ENCODE assay signal across 8 mouse cellular contexts in the genomic region with DNA sequence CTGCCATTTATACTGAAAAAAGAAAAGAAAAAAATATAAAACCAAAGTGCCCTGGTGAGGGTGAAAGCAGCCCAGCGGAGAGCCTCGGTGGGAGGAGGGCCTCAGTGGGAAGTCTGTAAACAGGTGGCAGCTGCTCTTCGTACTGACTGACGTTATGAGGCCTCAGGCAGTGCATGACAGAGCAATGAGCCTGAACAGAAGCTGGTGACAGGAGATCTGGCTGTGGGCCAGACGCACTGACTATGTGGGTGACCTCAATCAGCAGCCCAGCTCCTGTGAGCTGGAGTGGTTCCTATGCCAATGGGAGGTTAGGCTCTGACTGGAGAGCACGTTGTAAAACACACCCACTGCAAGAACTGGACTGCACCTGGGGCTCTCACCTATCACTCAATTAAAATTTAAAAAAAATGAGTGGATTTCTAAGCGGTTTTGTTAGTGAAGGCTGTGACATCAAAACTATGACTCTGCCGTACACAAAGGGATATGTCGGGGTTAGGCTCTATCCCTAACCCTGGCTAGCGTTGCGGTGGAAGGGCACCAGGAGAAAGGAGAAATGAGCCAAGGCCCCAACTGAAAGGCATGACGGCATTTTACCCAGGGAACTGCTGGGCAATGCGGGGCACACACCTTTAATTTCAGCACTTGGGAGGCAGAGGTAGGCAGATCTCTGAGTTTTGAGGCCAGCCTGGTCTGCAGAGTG. TPM values are rescaled to one million over a fixed set of nuclear protein-coding genes. Genes with fewer than 3 reads are reported as not detected.
DNase-seq lines count a peak whose midpoint lies in the region; ATAC-seq and TF ChIP-seq lines count a peak whose summit lies in the region.

No protein-coding gene starts in this region.

- H3K4me1 ChIP-seq in cerebellum, adult 2 months (ENCODE audit: control insufficient read depth, insufficient read depth, low read length): no peaks in the 10 kb centered on the region
- no peaks in the 10 kb centered on the region for H3K4me1 ChIP-seq in intestine, postnatal 0 days (replicated peaks; ENCODE audit: control insufficient read depth, insufficient read depth, low read length)
- H3K4me1 ChIP-seq in liver, embryonic 15.5 days (replicated peaks): peaks cover 11% of the 10 kb centered on the region

- WGBS in cerebellum, adult 2 months: 38% methylated on average over 13 of the region's 13 CpGs
- WGBS in intestine, postnatal 0 days: 53% methylated on average over 13 of the region's 13 CpGs
- 53% methylated on average over 13 of the region's 13 CpGs for WGBS in liver, embryonic 15.5 days (ENCODE audit: insufficient replicate concordance)

- H3K27ac ChIP-seq in cerebellum, adult 2 months (ENCODE audit: insufficient read depth, low read length): no peak overlapping the region
- no peak overlapping the region for H3K27ac ChIP-seq in intestine, postnatal 0 days (ENCODE audit: low read depth, low read length)
- H3K27ac ChIP-seq in liver, embryonic 15.5 days (replicated peaks): peak overlapping the region; percentile 67

- ATAC-seq in intestine, postnatal 0 days: peak; percentile 91
- ATAC-seq in liver, embryonic 15.5 days (ENCODE audit: insufficient read depth): peak; percentile 94
- no peak for ATAC-seq in activated CD4-positive, CD25-positive, alpha-beta regulatory T cell, adult 4 months

- H3K9ac ChIP-seq in intestine, postnatal 0 days (ENCODE audit: low read depth, low read length): no peak overlapping the region
- no peak overlapping the region for H3K9ac ChIP-seq in liver, embryonic 15.5 days

- peak; percentile 29 for DNase-seq in ovary, postnatal 36 days (ENCODE audit: low spot score)
- no peak for DNase-seq in ovary, postnatal 10 days (ENCODE audit: low spot score)
- peak; percentile 32 to 57 for DNase-seq in cerebellum, adult 2 months
- DNase-seq in gonadal fat pad, adult 2 months (ENCODE audit: low read depth): peak; percentile 66
- peak; percentile 59 for DNase-seq in retina, embryonic 14.5 days (ENCODE audit: low spot score)

- no peak for TF ChIP-seq POLR2A in cerebellum, adult 2 months (IDR thresholded peaks at IDR 0.05; ENCODE audit: borderline replicate concordance, insufficient read depth, low read length)

- no peaks in the 10 kb centered on the region; the same call in 1 of the 2 replicates for H3K27me3 ChIP-seq in cerebellum, adult 2 months (ENCODE audit: control insufficient read depth, insufficient read depth, low read length)
- no peaks in the 10 kb centered on the region for H3K27me3 ChIP-seq in intestine, postnatal 0 days (replicated peaks; ENCODE audit: control insufficient read depth, insufficient read depth, low read length)
- no peaks in the 10 kb centered on the region for H3K27me3 ChIP-seq in liver, embryonic 15.5 days

- no peak overlapping the region for H3K4me2 ChIP-seq in intestine, postnatal 0 days (replicated peaks; ENCODE audit: low read depth)
- H3K4me2 ChIP-seq in liver, embryonic 15.5 days: no peak overlapping the region

- no peak overlapping the region for H3K4me3 ChIP-seq in cerebellum, adult 2 months (replicated peaks; ENCODE audit: insufficient read depth, low read depth, low read length)
- H3K4me3 ChIP-seq in intestine, postnatal 0 days (ENCODE audit: low read depth, low read length): no peak overlapping the region
- no peak overlapping the region for H3K4me3 ChIP-seq in liver, embryonic 15.5 days (replicated peaks)

- TF ChIP-seq CTCF in cerebellum, adult 2 months (IDR thresholded peaks at IDR 0.05; ENCODE audit: borderline replicate concordance, insufficient read depth, low read depth, low read length): no peak
- no peak for TF ChIP-seq CTCF in intestine, postnatal 0 days (IDR thresholded peaks at IDR 0.05; ENCODE audit: low read depth)

- H3K9me3 ChIP-seq in intestine, postnatal 0 days (ENCODE audit: control insufficient read depth): no peaks in the 10 kb centered on the region
- no peaks in the 10 kb centered on the region for H3K9me3 ChIP-seq in liver, embryonic 15.5 days (replicated peaks)

- 0 out of 2 replicates have a peak, but pooled peaks cover 6% of the 10 kb centered on the region for H3K36me3 ChIP-seq in intestine, postnatal 0 days (ENCODE audit: control insufficient read depth, insufficient read depth)
- H3K36me3 ChIP-seq in liver, embryonic 15.5 days (replicated peaks): peaks cover 73% of the 10 kb centered on the region

RNA-seq across cellular contexts. Expression of gene Hbp1, which starts 23.3 kb away (rescaled TPM):
- 43.5 and 46.2 TPM in 2 replicates for polyA plus RNA-seq in cerebellum, adult 2 months (2012; rRNA removed)
- 92.6 and 115 TPM in 2 replicates for polyA plus RNA-seq in gonadal fat pad, adult 2 months (2012; rRNA removed)
- 63.3 and 68.0 TPM in 2 replicates for polyA plus RNA-seq in intestine, postnatal 0 days (2015; fragmentation: Nextera tagmentation; extraction: Ambion mirVana)
- polyA plus RNA-seq in liver, embryonic 15.5 days (2015; fragmentation: Nextera tagmentation; extraction: Ambion mirVana): 44.7 and 46.7 TPM in 2 replicates
- 100 to 1,000 TPM in 1 of 2 experiments, 10 to 100 TPM in 1; 96.5 to 144 TPM for polyA plus RNA-seq in activated CD4-positive, CD25-positive, alpha-beta regulatory T cell, adult 4 months (2017; shearing (Covaris generic))
